Mouse (Mus musculus) heart, adult 2 months (tissue): ENCODE data around the gene Stk17b.

ENCODE experiments used
- CTCF ChIP-seq: fragments of 200-600 bp; IDR thresholded peaks from 2 replicates; pipeline ENCODE4 v1.8.1; 2022; ENCODE audit warnings: antibody characterized with exemption, mild to moderate bottlenecking, moderate library complexity
- POLR2A ChIP-seq: fragments of 200-500 bp; IDR thresholded peaks from 2 replicates; pipeline ENCODE4 v1.6.1; 2011; ENCODE audit warnings: mild to moderate bottlenecking, low read depth, low read length, control low read depth; ENCODE audit not compliant: insufficient read depth

- TF ChIP-seq CTCF (no peak), POLR2A (no peak)
Observed at GRCm38 (mm10) chr1:53773994-53774393, 11.0 kb downstream of the Stk17b start.
